ENCODE assay signal across 8 mouse cellular contexts in genomic region chr4:116596379-116596778, GRCm38 (mm10). TPM values are rescaled to one million over a fixed set of nuclear protein-coding genes. Genes with fewer than 3 reads are reported as not detected.
DNase-seq lines count a peak whose midpoint lies in the region; ATAC-seq and TF ChIP-seq lines count a peak whose summit lies in the region.

Gene Ccdc17 (plus strand): TSS chr4:116596654.

- peak within 1 kb of the TSS; percentile 84 for H3K27ac ChIP-seq in hindbrain, embryonic 10.5 days
- H3K27ac ChIP-seq in liver, embryonic 14.5 days: peak within 1 kb of the TSS; percentile 24
- peak within 1 kb of the TSS; percentile 67 for H3K27ac ChIP-seq in stomach, embryonic 15.5 days

- peak within 1 kb of the TSS; percentile 74 for H3K4me3 ChIP-seq in hindbrain, embryonic 10.5 days
- H3K4me3 ChIP-seq in liver, embryonic 14.5 days (ENCODE audit: insufficient read depth in 1 of 2, low read depth in 2 of 2, low read length in 2 of 2): peak within 1 kb of the TSS; percentile 76 to 91
- peak within 1 kb of the TSS; percentile 58 for H3K4me3 ChIP-seq in stomach, embryonic 15.5 days (replicated peaks)

- H3K9me3 ChIP-seq in hindbrain, embryonic 10.5 days: no peaks in the 10 kb centered on the region
- no peaks in the 10 kb centered on the region for H3K9me3 ChIP-seq in liver, embryonic 14.5 days (ENCODE audit: control insufficient read depth, low read length)
- no peaks in the 10 kb centered on the region for H3K9me3 ChIP-seq in stomach, embryonic 15.5 days

- TF ChIP-seq CTCF in liver, embryonic 14.5 days (IDR thresholded peaks at IDR 0.05; ENCODE audit: low read depth): no peak

- peak within 1 kb of the TSS; percentile 96 for H3K4me2 ChIP-seq in liver, embryonic 14.5 days (ENCODE audit: low read depth)
- H3K4me2 ChIP-seq in stomach, embryonic 15.5 days: peak within 1 kb of the TSS; percentile 94

- no peak for TF ChIP-seq EP300 in liver, embryonic 14.5 days (IDR thresholded peaks at IDR 0.05; ENCODE audit: low read depth)

- peaks cover 25% of the 10 kb centered on the region for H3K4me1 ChIP-seq in hindbrain, embryonic 10.5 days (replicated peaks)
- peaks cover 7% of the 10 kb centered on the region in 2 experiments for H3K4me1 ChIP-seq in liver, embryonic 14.5 days (replicated peaks; ENCODE audit: control insufficient read depth in 2 of 2, insufficient read depth in 2 of 2, low read length in 1 of 2)
- peaks cover 9% of the 10 kb centered on the region; the same call in 1 of the 2 replicates for H3K4me1 ChIP-seq in stomach, embryonic 15.5 days

- peak within 1 kb of the TSS; percentile 73 for H3K9ac ChIP-seq in liver, embryonic 14.5 days (replicated peaks)
- peak within 1 kb of the TSS; percentile 24 for H3K9ac ChIP-seq in stomach, embryonic 15.5 days

- DNase-seq in kidney, adult 11 months: peak; percentile 19
- no peak for DNase-seq in kidney, postnatal 10 days
- DNase-seq in brain, adult 2 months (ENCODE audit: low read depth, low spot score): peak; percentile 12
- DNase-seq in hindbrain, embryonic 10.5 days (ENCODE audit: low spot score): no peak
- no peak for DNase-seq in liver, embryonic 14.5 days (ENCODE audit: low read depth in 3 of 3, low spot score in 3 of 3)
- DNase-seq in spleen, postnatal 14 days (ENCODE audit: low spot score in 2 of 2): no peak
- no peak for DNase-seq in spleen, postnatal 10 days (ENCODE audit: low spot score in 2 of 2)

- H3K36me3 ChIP-seq in hindbrain, embryonic 10.5 days: peaks cover 63% of the 10 kb centered on the region
- peaks cover 28% of the 10 kb centered on the region for H3K36me3 ChIP-seq in liver, embryonic 14.5 days (replicated peaks; ENCODE audit: control insufficient read depth, insufficient read depth, low read depth)
- H3K36me3 ChIP-seq in stomach, embryonic 15.5 days: peaks cover 18% of the 10 kb centered on the region

- ATAC-seq in liver, embryonic 14.5 days (ENCODE audit: insufficient read depth): no peak
- no peak for ATAC-seq in stomach, embryonic 15.5 days (ENCODE audit: insufficient read depth, low FRiP score, low read depth)

- WGBS in hindbrain, embryonic 10.5 days: 28% methylated on average over 5 of the region's 5 CpGs
- 41% methylated on average over 5 of the region's 5 CpGs for WGBS in liver, embryonic 14.5 days (ENCODE audit: insufficient replicate concordance)
- 23% methylated on average over 5 of the region's 5 CpGs for WGBS in stomach, embryonic 15.5 days

- H3K27me3 ChIP-seq in hindbrain, embryonic 10.5 days (ENCODE audit: insufficient read depth, poor library complexity, severe bottlenecking): no peaks in the 10 kb centered on the region
- no peaks in the 10 kb centered on the region for H3K27me3 ChIP-seq in liver, embryonic 14.5 days (ENCODE audit: control insufficient read depth, insufficient read depth, low read length)
- no peaks in the 10 kb centered on the region for H3K27me3 ChIP-seq in stomach, embryonic 15.5 days (replicated peaks)

RNA-seq across cellular contexts. Expression of gene Ccdc17, which starts in this region (rescaled TPM):
- polyA plus RNA-seq in hindbrain, embryonic 10.5 days (2016; fragmentation: Nextera tagmentation; extraction: Ambion mirVana): 1.9 and 3.6 TPM in 2 replicates
- 1.9 and 2.1 TPM in 2 replicates for polyA plus RNA-seq in liver, embryonic 14.5 days (2012; rRNA removed)
- 1.9 and 2.0 TPM in 2 replicates for polyA plus RNA-seq in liver, embryonic 14.5 days (2014; fragmentation: Nextera tagmentation; extraction: Ambion mirVana)
- 4.2 and 4.5 TPM in 2 replicates for polyA plus RNA-seq in stomach, embryonic 15.5 days (2015; fragmentation: Nextera tagmentation; extraction: Ambion mirVana)

Comparison
In these comparisons a context has a peak if more than half of its experiments do, and no peak if none do; other contexts are left out.
1. DNase-seq: peak in kidney, adult 11 months (single experiment) and brain, adult 2 months (single experiment); none in kidney, postnatal 10 days (single experiment), hindbrain, embryonic 10.5 days (single experiment), liver, embryonic 14.5 days (0 of 3), spleen, postnatal 14 days (0 of 2) and spleen, postnatal 10 days (0 of 2).
2. H3K27ac ChIP-seq: peak in every context shown above with its lines; median percentile 84 in hindbrain, embryonic 10.5 days; 67 in stomach, embryonic 15.5 days; 24 in liver, embryonic 14.5 days.
3. Peak in every context shown above with its lines, with median percentiles within 50 percentile points of each other: H3K4me3 ChIP-seq.